Mouse (Mus musculus) olfactory bulb, adult 2 months (tissue): ENCODE measurements around the gene Nxf1. TPM values are rescaled to one million over a fixed set of nuclear protein-coding genes. Genes with fewer than 3 reads are reported as not detected.

Source experiments
- H3K27ac ChIP-seq: fragments of 200-500 bp; 2 replicates; pipeline ENCODE4 v1.5.1; 2012; ENCODE audit warnings: low read depth, low read length; ENCODE audit not compliant: insufficient read depth
- H3K4me1 ChIP-seq: fragments of 200-500 bp; 2 replicates; pipeline ENCODE4 v1.6.1; 2012; ENCODE audit warnings: low read length; ENCODE audit not compliant: control insufficient read depth, insufficient read depth
- H3K4me3 ChIP-seq: fragments of 200-500 bp; 2 replicates; pipeline ENCODE4 v1.5.1; 2012; ENCODE audit warnings: mild to moderate bottlenecking, low read depth, low read length, moderate library complexity; ENCODE audit not compliant: insufficient read depth
- CTCF ChIP-seq: fragments of 200-500 bp; IDR thresholded peaks from 2 replicates; pipeline ENCODE4 v1.5.1; 2012; ENCODE audit warnings: low read depth, mild to moderate bottlenecking, low read length, moderate library complexity; ENCODE audit not compliant: insufficient read depth
- POLR2A ChIP-seq: fragments of 200-500 bp; IDR thresholded peaks from 2 replicates; pipeline ENCODE4 v1.6.1; 2012; ENCODE audit warnings: mild to moderate bottlenecking, low read depth, low read length, moderate library complexity; ENCODE audit not compliant: insufficient read depth
- WGBS: fragments of 180-500 bp; shearing (Covaris S2); methylation state at CpG from one replicate; pipeline ENCODE4 v1.1.7; 2018; 5-methylcytosine and 5-hydroxymethylcytosine counted together
- polyA plus RNA-seq: library from polyadenylated mRNA; stranded (reverse); fragments of >200 nt; gene quantifications from 2 replicates; pipeline ENCODE4 v1.2.4, GENCODE M21; 2012; ENCODE audit warnings: low replicate concordance; ENCODE audit not compliant: missing spikeins, insufficient read depth, insufficient read length

Gene Nxf1
- polyA plus RNA-seq, 1 experiment: not detected

DNA sequence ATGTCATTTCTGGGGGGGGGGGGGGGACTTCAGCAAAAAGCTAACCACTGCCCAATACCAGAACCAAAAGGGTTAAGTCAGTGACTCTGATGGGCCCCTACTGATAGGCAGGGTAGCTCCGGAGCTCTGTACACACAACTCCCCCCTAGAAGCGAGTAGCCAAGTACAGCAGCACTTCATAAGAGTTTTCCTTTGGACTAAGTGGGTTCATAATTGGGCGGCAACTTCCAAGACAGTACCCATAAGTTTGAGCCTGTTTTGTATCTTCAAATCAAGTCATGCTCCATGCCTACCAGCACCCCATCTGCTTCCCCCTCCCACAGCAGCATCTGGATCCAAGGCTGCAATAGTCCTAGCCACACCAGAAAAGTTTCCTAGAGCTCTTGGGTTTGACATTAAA, 1.2 kb upstream of the Nxf1 start:
- TF ChIP-seq POLR2A: no peak
- no peak for TF ChIP-seq CTCF
- WGBS: 70% methylated on average over 3 of the region's 3 CpGs

GRCm38 (mm10) chr19:8757471-8757998, 662 bp downstream of the Nxf1 start:
- peak overlapping the region; percentile 98 for H3K4me3 ChIP-seq
- H3K27ac ChIP-seq: no peak overlapping the region
- 1% methylated on average over 14 of the region's 14 CpGs for WGBS
- H3K4me1 ChIP-seq: peaks cover 8% of the 10 kb centered on the region; the same call in 1 of the 2 replicates
- no peak for TF ChIP-seq CTCF
- TF ChIP-seq POLR2A: no peak

More for the DNA sequence above, 1.2 kb upstream of the Nxf1 start:
- no peak overlapping the region for H3K4me3 ChIP-seq
- peaks cover 8% of the 10 kb centered on the region; the same call in 1 of the 2 replicates for H3K4me1 ChIP-seq
- H3K27ac ChIP-seq: no peak overlapping the region

- 85% methylated on average over 2 of the region's 2 CpGs for WGBS
- H3K27ac ChIP-seq: no peak overlapping the region
- peaks cover 8% of the 10 kb centered on the region; the same call in 1 of the 2 replicates for H3K4me1 ChIP-seq
- H3K4me3 ChIP-seq: no peak overlapping the region
- TF ChIP-seq CTCF (no peak), POLR2A (no peak)
These were observed 2.0 kb downstream of the Nxf1 start for GRCm38 (mm10) chr19:8758899-8759298.

- WGBS: 94% methylated on average over 2 of the region's 2 CpGs
- no peak overlapping the region for H3K4me3 ChIP-seq
- H3K27ac ChIP-seq: no peak overlapping the region
- TF ChIP-seq CTCF: no peak
- peaks cover 2% of the 10 kb centered on the region; the same call in 1 of the 2 replicates for H3K4me1 ChIP-seq
These were observed 3.9 kb downstream of the Nxf1 start for GRCm38 (mm10) chr19:8760757-8761156.

GRCm38 (mm10) chr19:8763276-8763675, 6.4 kb downstream of the Nxf1 start:
- H3K4me3 ChIP-seq: no peak overlapping the region
- H3K4me1 ChIP-seq: peaks cover 2% of the 10 kb centered on the region; the same call in 1 of the 2 replicates
- 90% methylated on average over 4 of the region's 4 CpGs for WGBS
- H3K27ac ChIP-seq: no peak overlapping the region
- no peak for TF ChIP-seq POLR2A
- no peak for TF ChIP-seq CTCF

DNA sequence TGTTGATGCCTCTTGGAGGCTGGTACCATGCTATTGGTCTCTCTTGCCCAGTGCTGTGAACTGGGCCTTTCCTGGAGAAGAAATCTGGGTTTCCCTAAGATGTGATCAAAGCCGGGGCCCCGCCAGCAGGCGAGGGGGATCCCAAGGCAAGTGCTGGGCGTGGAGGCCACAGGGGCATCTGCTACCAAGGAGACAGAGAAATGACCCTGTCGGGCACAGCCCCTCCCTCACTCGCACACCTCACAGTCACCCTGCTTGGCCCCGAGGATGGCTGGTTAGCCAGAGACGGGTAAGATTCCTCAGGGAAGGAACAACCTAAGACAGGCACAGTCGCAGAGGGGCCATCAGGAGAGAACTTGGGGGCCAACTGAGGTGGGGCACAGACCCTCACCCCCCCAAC, 8.7 kb downstream of the Nxf1 start:
- H3K4me1 ChIP-seq: peaks cover 3% of the 10 kb centered on the region
- 97% methylated on average over 9 of the region's 9 CpGs for WGBS
- TF ChIP-seq CTCF: no peak
- no peak for TF ChIP-seq POLR2A

DNA sequence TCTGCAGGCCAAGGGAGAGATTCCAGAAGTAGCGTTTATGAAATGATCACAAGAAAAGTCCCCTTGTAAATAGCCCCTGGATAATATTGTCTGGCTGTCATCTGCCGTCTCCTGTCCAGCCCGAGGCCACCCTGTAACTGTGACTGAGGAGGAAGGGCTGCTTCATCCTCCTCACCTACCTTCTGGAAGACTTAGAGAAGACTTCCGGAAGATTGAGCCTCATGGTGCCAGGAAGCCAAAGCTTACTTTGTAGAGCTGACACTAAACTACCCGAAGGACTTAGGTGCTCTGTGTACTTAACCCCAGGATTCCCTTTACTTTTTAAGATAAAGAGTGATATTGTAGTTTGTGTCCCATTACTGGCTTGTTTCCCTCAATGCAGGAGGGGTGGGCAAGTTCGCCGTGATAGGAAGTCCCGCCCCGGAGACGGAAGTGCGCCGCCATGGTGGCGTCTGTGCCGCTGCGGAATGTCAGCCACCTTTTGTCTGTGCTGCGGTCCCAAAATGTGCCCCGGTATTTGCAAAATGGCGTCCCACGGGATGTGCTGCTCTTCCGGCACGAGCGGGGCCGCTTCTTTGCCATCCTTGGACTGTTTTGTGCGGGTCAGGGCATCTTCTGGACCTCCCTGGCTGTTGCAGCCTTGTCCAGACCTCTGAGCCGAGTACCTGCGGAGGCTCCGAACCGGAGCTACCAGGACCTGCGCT, 13.8 kb downstream of the Nxf1 start, which contains the start of gene Tmem223:
Gene Tmem223, plus strand, starts transcription at position 430 of the 704 bp plus-strand sequence.
- Histone ChIP-seq H3K4me3 (peak within 1 kb of the TSS; percentile 69), H3K4me1 (peaks cover 16% of the 10 kb centered on the region), H3K27ac (peak within 1 kb of the TSS; percentile 71)
- TF ChIP-seq POLR2A (peak; percentile 86), CTCF (no peak)
- 17% methylated on average over 29 of the region's 29 CpGs for WGBS

More for the DNA sequence above, 8.7 kb downstream of the Nxf1 start:
- Histone ChIP-seq H3K27ac (no peak overlapping the region), H3K4me3 (no peak overlapping the region)

- Histone ChIP-seq H3K27ac (no peak overlapping the region), H3K4me3 (no peak overlapping the region), H3K4me1 (peaks cover 16% of the 10 kb centered on the region)
- WGBS: 77% methylated on average over 5 of the region's 5 CpGs
- TF ChIP-seq POLR2A (no peak), CTCF (no peak)
These were observed 16.1 kb downstream of the Nxf1 start for GRCm38 (mm10) chr19:8772996-8773395.

GRCm38 (mm10) chr19:8773409-8773808, 16.5 kb downstream of the Nxf1 start:
- no peak overlapping the region for H3K27ac ChIP-seq
- H3K4me3 ChIP-seq: no peak overlapping the region
- TF ChIP-seq POLR2A: no peak
- TF ChIP-seq CTCF: no peak
- H3K4me1 ChIP-seq: peaks cover 16% of the 10 kb centered on the region
- WGBS: 60% methylated on average over 6 of the region's 6 CpGs
